Mouse (Mus musculus): Measurements from ENCODE around the gene Mphosph9. TPM values are rescaled to one million over a fixed set of nuclear protein-coding genes. Genes with fewer than 3 reads are reported as not detected.

Gene Mphosph9
- polyA plus RNA-seq (2012; rRNA removed; ENCODE audit: low replicate concordance), result 2.2 and 5.1 TPM in 2 replicates

GRCm38 (mm10) chr5:124327510-124328364 lies at the start of gene Mphosph9, which contains the start of gene 2810006K23Rik:
Mphosph9 (minus strand) TSS chr5:124327972.
2810006K23Rik (plus strand) TSS chr5:124328089.

DNA sequence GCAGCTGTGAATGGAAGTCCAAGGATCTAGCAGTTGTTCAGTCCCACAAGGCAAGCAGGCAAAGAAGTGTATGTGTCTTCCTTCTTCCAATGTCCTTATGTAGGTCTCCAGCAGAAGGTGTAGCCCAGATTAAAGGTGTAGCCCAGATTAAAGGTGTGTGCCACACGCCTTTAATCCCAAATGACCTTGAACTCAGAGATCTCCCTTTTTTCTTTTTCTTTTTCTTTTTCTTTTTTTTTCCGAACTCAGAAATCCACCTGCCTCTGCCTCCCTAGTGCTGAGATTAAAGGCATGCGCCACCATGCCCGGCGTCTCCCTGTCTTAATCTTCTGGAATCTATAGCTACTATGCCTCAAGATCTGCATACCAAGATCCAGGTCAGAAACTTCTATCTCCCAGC lies 35.2 kb upstream of the Mphosph9 start, which contains the start of gene Cdk2ap1:
Gene Cdk2ap1, minus strand, starts transcription at position 101 of the 400 bp plus-strand sequence.

DNA sequence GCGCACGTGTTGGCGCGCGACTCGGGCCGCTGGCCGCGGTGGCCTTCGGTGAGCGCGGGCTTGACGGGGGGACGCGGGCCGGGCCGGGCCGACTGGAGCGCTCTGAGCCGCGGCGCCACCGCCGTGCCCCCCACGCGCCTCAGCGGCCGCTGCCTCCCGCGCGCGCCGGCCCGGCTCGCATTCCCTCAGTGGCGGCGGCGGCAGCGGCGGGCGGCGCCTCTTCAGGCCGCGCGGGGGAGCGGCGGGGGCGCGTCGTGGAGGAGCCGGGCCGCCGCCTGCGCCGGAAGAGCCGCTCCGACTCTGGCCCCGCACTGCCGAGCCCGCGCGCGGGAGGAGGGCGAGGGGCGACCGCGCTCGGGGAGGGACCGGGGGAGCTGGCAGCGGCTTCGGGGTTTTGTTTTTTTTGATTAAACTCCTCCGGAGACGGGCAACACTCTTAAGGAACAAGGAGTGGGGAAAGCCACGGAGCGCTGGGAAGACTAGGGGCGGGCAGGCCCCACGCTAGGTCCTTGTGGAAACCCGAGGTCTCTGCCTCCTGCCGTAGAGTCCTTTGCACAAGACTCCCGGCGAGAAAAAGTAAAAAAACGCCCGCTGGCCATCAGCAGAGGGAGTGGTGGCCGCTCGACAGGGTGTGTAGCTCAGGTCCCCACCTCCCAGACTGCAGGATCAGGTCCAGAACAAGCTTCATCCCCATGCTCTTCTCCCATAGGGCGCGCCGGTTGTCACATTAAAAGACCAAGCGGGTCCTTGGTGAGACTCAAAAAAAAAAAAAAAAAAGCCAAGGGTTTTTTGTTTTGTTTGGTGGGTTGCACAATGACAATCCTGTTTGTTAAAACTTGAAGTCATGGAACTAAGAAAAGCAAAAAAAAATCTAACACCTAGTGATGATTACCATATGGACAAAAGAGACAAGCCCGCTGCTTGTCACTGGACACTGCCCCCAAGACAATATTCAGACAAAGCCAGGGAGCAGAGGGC lies 77.9 kb downstream of the Mphosph9 start, which contains the start of gene Pitpnm2:
Gene Pitpnm2, minus strand, starts transcription at position 147 of the 978 bp plus-strand sequence.

Other genes starting within 250 kb of the Mphosph9 start
- 8.1 and 16.8 TPM in 2 replicates for gene Abcb9, start 232.2 kb downstream of the Mphosph9 start, polyA plus RNA-seq (2012; rRNA removed; ENCODE audit: low replicate concordance)
- 43.3 and 53.1 TPM in 2 replicates for gene Ogfod2, start 215.7 kb downstream of the Mphosph9 start, polyA plus RNA-seq (2012; rRNA removed; ENCODE audit: low replicate concordance)
- 30.4 and 31.1 TPM in 2 replicates for gene Arl6ip4, start 211.9 kb downstream of the Mphosph9 start, polyA plus RNA-seq (2012; rRNA removed; ENCODE audit: low replicate concordance)
- 54.4 and 54.8 TPM in 2 replicates for gene Pitpnm2, start 78.2 kb downstream of the Mphosph9 start, polyA plus RNA-seq (2012; rRNA removed; ENCODE audit: low replicate concordance)
- 8.2 and 10.9 TPM in 2 replicates for gene 2810006K23Rik, start 117 bp upstream of the Mphosph9 start, polyA plus RNA-seq (2012; rRNA removed; ENCODE audit: low replicate concordance)
- 120 and 196 TPM in 2 replicates for gene Cdk2ap1, start 35.1 kb upstream of the Mphosph9 start, polyA plus RNA-seq (2012; rRNA removed; ENCODE audit: low replicate concordance)
- 13.3 and 22.5 TPM in 2 replicates for gene Sbno1, start 98.0 kb upstream of the Mphosph9 start, polyA plus RNA-seq (2012; rRNA removed; ENCODE audit: low replicate concordance)
- gene Kmt5a, start 112.0 kb upstream of the Mphosph9 start, polyA plus RNA-seq (2012; rRNA removed; ENCODE audit: low replicate concordance), result 84.6 and 114 TPM in 2 replicates
- 29.6 and 41.9 TPM in 2 replicates for gene Rilpl2, start 150.4 kb upstream of the Mphosph9 start, polyA plus RNA-seq (2012; rRNA removed; ENCODE audit: low replicate concordance)
- 4.6 and 7.0 TPM in 2 replicates for gene Snrnp35, start 155.2 kb upstream of the Mphosph9 start, polyA plus RNA-seq (2012; rRNA removed; ENCODE audit: low replicate concordance)
- 8.0 and 15.5 TPM in 2 replicates for gene Rilpl1, start 203.4 kb upstream of the Mphosph9 start, polyA plus RNA-seq (2012; rRNA removed; ENCODE audit: low replicate concordance)
- gene Tmed2, start 212.7 kb upstream of the Mphosph9 start, polyA plus RNA-seq (2012; rRNA removed; ENCODE audit: low replicate concordance), result 125 and 160 TPM in 2 replicates
- gene Ddx55, start 224.9 kb upstream of the Mphosph9 start, polyA plus RNA-seq (2012; rRNA removed; ENCODE audit: low replicate concordance), result 11.4 and 16.9 TPM in 2 replicates

Measured in subcutaneous adipose tissue, adult 2 months (tissue).